Mouse (Mus musculus) embryonic facial prominence, embryonic 10.5 days (tissue): ENCODE data around the gene Oaz1. TPM values are rescaled to one million over a fixed set of nuclear protein-coding genes. Genes with fewer than 3 reads are reported as not detected.

Experiments
- DNase-seq: peaks from one replicate; pipeline ENCODE4 v3.0.0-alpha.2; 2017; ENCODE audit warnings: low spot score
- H3K27ac ChIP-seq: fragments of 300-500 bp; sonication (generic); replicated peaks from 2 replicates; pipeline ENCODE4 v1.5.1; 2016; ENCODE audit warnings: mild to moderate bottlenecking
- H3K27me3 ChIP-seq: fragments of 300-500 bp; sonication (generic); replicated peaks from 2 replicates; pipeline ENCODE4 v1.6.1; 2016; ENCODE audit warnings: low read depth, mild to moderate bottlenecking; ENCODE audit not compliant: poor library complexity, severe bottlenecking
- H3K36me3 ChIP-seq: fragments of 300-500 bp; sonication (generic); replicated peaks from 2 replicates; pipeline ENCODE4 v1.6.1; 2016; ENCODE audit warnings: mild to moderate bottlenecking, moderate library complexity
- H3K4me1 ChIP-seq: fragments of 300-500 bp; sonication (generic); 2 replicates; pipeline ENCODE4 v1.6.1; 2016
- H3K4me3 ChIP-seq: fragments of 300-500 bp; sonication (generic); 2 replicates; pipeline ENCODE4 v1.5.1; 2016; ENCODE audit warnings: mild to moderate bottlenecking, moderate library complexity
- H3K9me3 ChIP-seq: fragments of 300-500 bp; sonication (generic); 2 replicates; pipeline ENCODE4 v1.6.1; 2016; ENCODE audit warnings: mild to moderate bottlenecking
- WGBS: fragments of 180-500 bp; shearing (Covaris S2); methylation state at CpG from one replicate; pipeline ENCODE4 v1.1.7; 2016; 5-methylcytosine and 5-hydroxymethylcytosine counted together
- polyA plus RNA-seq: library from polyadenylated mRNA; unstranded; fragments of >200 nt; fragmentation: Nextera tagmentation; extraction: Ambion mirVana; gene quantifications from 2 replicates; pipeline ENCODE4 v1.2.1, GENCODE M21; 2016

The Oaz1 gene
- polyA plus RNA-seq, 1 experiment from 2014 or later = 2,205 TPM

- Histone ChIP-seq H3K36me3 (peaks cover 9% of the 10 kb centered on the region), H3K4me3 (no peak overlapping the region), H3K4me1 (peaks cover 38% of the 10 kb centered on the region), H3K27ac (no peak overlapping the region), H3K9me3 (no peaks in the 10 kb centered on the region), H3K27me3 (peaks cover 58% of the 10 kb centered on the region)
- no peak for DNase-seq
- WGBS = 81% methylated on average over 12 of the region's 12 CpGs
These were observed 19.3 kb downstream of the Oaz1 start for GRCm38 (mm10) chr10:80845732-80846131.

GRCm38 (mm10) chr10:80848571-80848970 lies 22.1 kb downstream of the Oaz1 start:
- Histone ChIP-seq H3K4me3 (0 out of 2 replicates have a peak overlapping the region, but pooled peaks have one; percentile 8), H3K27me3 (peaks cover 30% of the 10 kb centered on the region), H3K27ac (no peak overlapping the region), H3K4me1 (peaks cover 26% of the 10 kb centered on the region), H3K36me3 (peaks cover 34% of the 10 kb centered on the region), H3K9me3 (no peaks in the 10 kb centered on the region)
- WGBS = 10% methylated on average over 10 of the region's 10 CpGs
- peak; percentile 57 for DNase-seq

GRCm38 (mm10) chr10:80854913-80855748 lies 28.7 kb downstream of the Oaz1 start, which contains the start of the genes Lsm7 and Sppl2b:
Gene Lsm7 (minus strand): TSS chr10:80855209.
Gene Sppl2b (plus strand): TSS chr10:80855275.
- WGBS = under 1% methylated on average over 81 of the region's 81 CpGs
- Histone ChIP-seq H3K27me3 (no peaks in the 10 kb centered on the region), H3K27ac (peak within 1 kb of the TSS; percentile 91), H3K36me3 (peaks cover 34% of the 10 kb centered on the region), H3K9me3 (no peaks in the 10 kb centered on the region), H3K4me1 (peaks cover 55% of the 10 kb centered on the region), H3K4me3 (peak within 1 kb of the TSS; percentile 100)
- peak; percentile 98 for DNase-seq

GRCm38 (mm10) chr10:80855749-80856073 lies 29.3 kb downstream of the Oaz1 start:
- Histone ChIP-seq H3K4me1 (peaks cover 55% of the 10 kb centered on the region), H3K4me3 (peak overlapping the region; percentile 100), H3K36me3 (peaks cover 28% of the 10 kb centered on the region), H3K9me3 (no peaks in the 10 kb centered on the region), H3K27me3 (no peaks in the 10 kb centered on the region), H3K27ac (peak overlapping the region; percentile 91)
- peak; percentile 37 for DNase-seq
- 27% methylated on average over 11 of the region's 11 CpGs for WGBS

GRCm38 (mm10) chr10:80856267-80856666 lies 29.8 kb downstream of the Oaz1 start:
- peak; percentile 41 for DNase-seq
- WGBS = 57% methylated on average over 3 of the region's 3 CpGs
- Histone ChIP-seq H3K4me3 (peak overlapping the region; percentile 100), H3K4me1 (peaks cover 55% of the 10 kb centered on the region), H3K9me3 (no peaks in the 10 kb centered on the region), H3K27me3 (no peaks in the 10 kb centered on the region), H3K27ac (peak overlapping the region; percentile 19; the same call in 1 of the 2 replicates), H3K36me3 (peaks cover 26% of the 10 kb centered on the region)

- Histone ChIP-seq H3K27me3 (no peaks in the 10 kb centered on the region), H3K4me1 (peaks cover 55% of the 10 kb centered on the region), H3K4me3 (peak overlapping the region; percentile 34; the same call in 1 of the 2 replicates), H3K9me3 (no peaks in the 10 kb centered on the region), H3K36me3 (peaks cover 26% of the 10 kb centered on the region), H3K27ac (0 out of 2 replicates have a peak overlapping the region, but pooled peaks have one; percentile 76)
- DNase-seq = no peak
- WGBS = 70% methylated on average over 5 of the region's 5 CpGs
These were observed 30.5 kb downstream of the Oaz1 start for GRCm38 (mm10) chr10:80856908-80857307.

- WGBS = 41% methylated on average over 8 of the region's 8 CpGs
- Histone ChIP-seq H3K4me3 (peak overlapping the region; percentile 34), H3K36me3 (peaks cover 26% of the 10 kb centered on the region), H3K4me1 (peaks cover 55% of the 10 kb centered on the region), H3K27ac (peak overlapping the region; percentile 76), H3K27me3 (no peaks in the 10 kb centered on the region), H3K9me3 (no peaks in the 10 kb centered on the region)
- DNase-seq = no peak
These were observed 30.9 kb downstream of the Oaz1 start for GRCm38 (mm10) chr10:80857386-80857785.

- Histone ChIP-seq H3K27me3 (no peaks in the 10 kb centered on the region), H3K4me3 (peak overlapping the region; percentile 34), H3K36me3 (peaks cover 27% of the 10 kb centered on the region), H3K27ac (peak overlapping the region; percentile 76), H3K9me3 (no peaks in the 10 kb centered on the region), H3K4me1 (peaks cover 55% of the 10 kb centered on the region)
- DNase-seq = no peak
- 42% methylated on average over 3 of the region's 3 CpGs for WGBS
These were observed 31.4 kb downstream of the Oaz1 start for GRCm38 (mm10) chr10:80857848-80858247.

GRCm38 (mm10) chr10:80858350-80858935 lies 32.0 kb downstream of the Oaz1 start:
- Histone ChIP-seq H3K27ac (no peak overlapping the region), H3K4me3 (no peak overlapping the region), H3K27me3 (no peaks in the 10 kb centered on the region), H3K4me1 (peaks cover 52% of the 10 kb centered on the region), H3K9me3 (no peaks in the 10 kb centered on the region), H3K36me3 (peaks cover 27% of the 10 kb centered on the region)
- 82% methylated on average over 7 of the region's 7 CpGs for WGBS
- no peak for DNase-seq

GRCm38 (mm10) chr10:80862305-80862704 lies 35.8 kb downstream of the Oaz1 start:
- WGBS = 95% methylated on average over 5 of the region's 5 CpGs
- H3K27me3 ChIP-seq = no peaks in the 10 kb centered on the region
- no peak for DNase-seq
- H3K4me1 ChIP-seq = peaks cover 15% of the 10 kb centered on the region
- peaks cover 62% of the 10 kb centered on the region for H3K36me3 ChIP-seq
- no peaks in the 10 kb centered on the region for H3K9me3 ChIP-seq
- H3K4me3 ChIP-seq = no peak overlapping the region
- no peak overlapping the region for H3K27ac ChIP-seq

- no peaks in the 10 kb centered on the region for H3K4me1 ChIP-seq
- H3K36me3 ChIP-seq = peaks cover 77% of the 10 kb centered on the region
- 93% methylated on average over 16 of the region's 16 CpGs for WGBS
These were observed 38.0 kb downstream of the Oaz1 start for GRCm38 (mm10) chr10:80864446-80864845.

GRCm38 (mm10) chr10:80870993-80871392 lies 44.5 kb downstream of the Oaz1 start:
- Histone ChIP-seq H3K27me3 (peaks cover 8% of the 10 kb centered on the region; the same call in 1 of the 2 replicates), H3K9me3 (no peaks in the 10 kb centered on the region), H3K36me3 (peaks cover 28% of the 10 kb centered on the region), H3K4me3 (no peak overlapping the region), H3K27ac (no peak overlapping the region), H3K4me1 (no peaks in the 10 kb centered on the region)
- no peak for DNase-seq
- WGBS = 87% methylated on average over 4 of the region's 6 CpGs

More at GRCm38 (mm10) chr10:80864446-80864845, 38.0 kb downstream of the Oaz1 start:
- Histone ChIP-seq H3K4me3 (no peak overlapping the region), H3K9me3 (no peaks in the 10 kb centered on the region), H3K27ac (no peak overlapping the region), H3K27me3 (no peaks in the 10 kb centered on the region)
- no peak for DNase-seq
